Mouse (Mus musculus) bone marrow, adult 2 months (tissue): ENCODE results near the gene Pepd.

Source experiments
- CTCF ChIP-seq: fragments of 200-500 bp; IDR thresholded peaks from 2 replicates; pipeline ENCODE4 v1.5.1; 2011; ENCODE audit warnings: low read length, control low read depth; ENCODE audit not compliant: control insufficient read depth, insufficient read depth
- POLR2A ChIP-seq: fragments of 200-500 bp; IDR thresholded peaks from 2 replicates; pipeline ENCODE4 v1.6.1; 2011; ENCODE audit warnings: low read depth, mild to moderate bottlenecking, control low read depth, low read length, borderline replicate concordance; ENCODE audit not compliant: control insufficient read depth

DNA sequence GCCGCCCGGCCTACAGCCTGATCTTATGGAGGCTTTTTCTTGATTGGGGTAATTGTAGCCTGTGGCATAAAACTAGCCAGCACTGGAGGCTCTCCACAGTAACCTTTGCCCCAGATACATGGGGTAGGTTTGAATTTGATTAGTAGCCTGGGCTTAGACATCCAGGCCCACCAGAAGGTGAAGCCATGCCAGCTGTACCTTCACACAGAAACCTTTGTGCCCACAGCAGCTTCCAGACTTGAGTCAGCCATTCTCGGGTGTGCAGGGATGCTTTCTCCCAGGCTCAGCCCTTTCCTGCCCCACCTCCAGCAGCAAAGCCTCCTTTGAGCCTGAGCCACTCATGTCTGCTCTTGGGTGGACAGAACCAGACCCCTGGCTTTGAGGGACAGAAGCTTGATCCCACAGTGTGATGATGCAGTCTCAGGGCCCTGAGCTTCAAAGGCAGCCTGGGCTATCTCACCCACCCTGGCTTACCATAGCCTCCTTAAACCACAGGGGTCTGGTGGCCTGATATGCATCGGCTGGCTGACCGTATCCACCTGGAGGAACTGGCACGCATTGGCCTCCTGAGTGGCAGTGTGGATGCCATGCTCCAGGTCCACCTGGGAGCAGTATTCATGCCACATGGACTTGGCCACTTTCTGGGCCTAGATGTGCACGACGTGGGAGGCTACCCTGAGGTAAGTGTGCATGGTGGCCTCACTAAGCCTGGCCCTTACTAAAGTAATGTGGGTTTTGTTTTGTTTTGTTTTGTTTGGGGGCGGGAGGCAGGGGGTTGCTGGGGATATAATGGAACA is 128.2 kb downstream of the Pepd start:
- TF ChIP-seq CTCF: no peak
- TF ChIP-seq POLR2A: no peak
